Mouse (Mus musculus): Measurements from ENCODE around the gene Ttc6. TPM values are rescaled to one million over a fixed set of nuclear protein-coding genes. Genes with fewer than 3 reads are reported as not detected.
A peak's percentile ranks its signal among the peaks of the same experiment; 100 is the strongest.

The Ttc6 gene
- polyA plus RNA-seq, 1 experiment from 2014 or later, result 0.82 TPM

GRCm38 (mm10) chr12:57615137-57615536 is 51.2 kb downstream of the Ttc6 start:
- no peak for ATAC-seq (ENCODE audit: low read depth)
- Histone ChIP-seq H3K9me3 (ENCODE audit: control insufficient read depth, low read length) (no peaks in the 10 kb centered on the region), H3K4me1 (ENCODE audit: control insufficient read depth, insufficient read depth, low read length) (no peaks in the 10 kb centered on the region), H3K36me3 (ENCODE audit: control insufficient read depth, insufficient read depth, low read length) (no peaks in the 10 kb centered on the region), H3K4me3 (ENCODE audit: low read depth, low read length) (no peak overlapping the region), H3K27me3 (ENCODE audit: control insufficient read depth, insufficient read depth, low read length) (no peaks in the 10 kb centered on the region), H3K4me2 (ENCODE audit: low read depth, low read length) (no peak overlapping the region), H3K9ac (replicated peaks; ENCODE audit: low read depth, low read length) (no peak overlapping the region), H3K27ac (ENCODE audit: low read depth, low read length) (no peak overlapping the region)
- 90% methylated on average over 4 of the region's 4 CpGs for WGBS

GRCm38 (mm10) chr12:57622030-57622429 is 58.1 kb downstream of the Ttc6 start:
- no peaks in the 10 kb centered on the region for H3K4me1 ChIP-seq (ENCODE audit: control insufficient read depth, insufficient read depth, low read length)
- H3K36me3 ChIP-seq (ENCODE audit: control insufficient read depth, insufficient read depth, low read length), result no peaks in the 10 kb centered on the region
- 74% methylated on average over 5 of the region's 5 CpGs for WGBS
- no peaks in the 10 kb centered on the region for H3K27me3 ChIP-seq (ENCODE audit: control insufficient read depth, insufficient read depth, low read length)
- no peaks in the 10 kb centered on the region for H3K9me3 ChIP-seq (ENCODE audit: control insufficient read depth, low read length)
- H3K4me2 ChIP-seq (ENCODE audit: low read depth, low read length), result no peak overlapping the region
- H3K9ac ChIP-seq (replicated peaks; ENCODE audit: low read depth, low read length), result no peak overlapping the region
- no peak for ATAC-seq (ENCODE audit: low read depth)
- H3K4me3 ChIP-seq (ENCODE audit: low read depth, low read length), result no peak overlapping the region
- H3K27ac ChIP-seq (ENCODE audit: low read depth, low read length), result no peak overlapping the region

- ATAC-seq (ENCODE audit: low read depth), result no peak
- H3K27me3 ChIP-seq (ENCODE audit: control insufficient read depth, insufficient read depth, low read length), result no peaks in the 10 kb centered on the region
- no peak overlapping the region for H3K27ac ChIP-seq (ENCODE audit: low read depth, low read length)
- no peaks in the 10 kb centered on the region for H3K36me3 ChIP-seq (ENCODE audit: control insufficient read depth, insufficient read depth, low read length)
- no peak overlapping the region for H3K9ac ChIP-seq (replicated peaks; ENCODE audit: low read depth, low read length)
- no peak overlapping the region for H3K4me2 ChIP-seq (ENCODE audit: low read depth, low read length)
- H3K4me3 ChIP-seq (ENCODE audit: low read depth, low read length), result no peak overlapping the region
- H3K4me1 ChIP-seq (ENCODE audit: control insufficient read depth, insufficient read depth, low read length), result no peaks in the 10 kb centered on the region
- no peaks in the 10 kb centered on the region for H3K9me3 ChIP-seq (ENCODE audit: control insufficient read depth, low read length)
- 33% methylated on average over 7 of the region's 7 CpGs for WGBS
These were observed 59.4 kb downstream of the Ttc6 start for GRCm38 (mm10) chr12:57623264-57623663.

- no peak overlapping the region for H3K27ac ChIP-seq (ENCODE audit: low read depth, low read length)
- no peak overlapping the region for H3K4me2 ChIP-seq (ENCODE audit: low read depth, low read length)
- H3K9me3 ChIP-seq (ENCODE audit: control insufficient read depth, low read length), result no peaks in the 10 kb centered on the region
- no peak overlapping the region for H3K9ac ChIP-seq (replicated peaks; ENCODE audit: low read depth, low read length)
- WGBS, result 17% methylated on average over 4 of the region's 4 CpGs
- H3K4me1 ChIP-seq (ENCODE audit: control insufficient read depth, insufficient read depth, low read length), result no peaks in the 10 kb centered on the region
- no peak overlapping the region for H3K4me3 ChIP-seq (ENCODE audit: low read depth, low read length)
- H3K27me3 ChIP-seq (ENCODE audit: control insufficient read depth, insufficient read depth, low read length), result no peaks in the 10 kb centered on the region
- H3K36me3 ChIP-seq (ENCODE audit: control insufficient read depth, insufficient read depth, low read length), result no peaks in the 10 kb centered on the region
- no peak for ATAC-seq (ENCODE audit: low read depth)
These were observed 60.2 kb downstream of the Ttc6 start for GRCm38 (mm10) chr12:57624011-57624608.

GRCm38 (mm10) chr12:57650011-57650410 is 86.1 kb downstream of the Ttc6 start:
- Histone ChIP-seq H3K27ac (ENCODE audit: low read depth, low read length) (no peak overlapping the region), H3K36me3 (ENCODE audit: control insufficient read depth, insufficient read depth, low read length) (no peaks in the 10 kb centered on the region), H3K4me3 (ENCODE audit: low read depth, low read length) (no peak overlapping the region), H3K9ac (replicated peaks; ENCODE audit: low read depth, low read length) (no peak overlapping the region), H3K4me2 (ENCODE audit: low read depth, low read length) (no peak overlapping the region), H3K9me3 (ENCODE audit: control insufficient read depth, low read length) (no peaks in the 10 kb centered on the region), H3K27me3 (ENCODE audit: control insufficient read depth, insufficient read depth, low read length) (no peaks in the 10 kb centered on the region), H3K4me1 (ENCODE audit: control insufficient read depth, insufficient read depth, low read length) (no peaks in the 10 kb centered on the region)
- 85% methylated on average over 4 of the region's 4 CpGs for WGBS
- no peak for ATAC-seq (ENCODE audit: low read depth)

- no peak for ATAC-seq (ENCODE audit: low read depth)
- Histone ChIP-seq H3K36me3 (ENCODE audit: control insufficient read depth, insufficient read depth, low read length) (no peaks in the 10 kb centered on the region), H3K9me3 (ENCODE audit: control insufficient read depth, low read length) (no peaks in the 10 kb centered on the region), H3K9ac (replicated peaks; ENCODE audit: low read depth, low read length) (no peak overlapping the region), H3K4me1 (ENCODE audit: control insufficient read depth, insufficient read depth, low read length) (no peaks in the 10 kb centered on the region), H3K27me3 (ENCODE audit: control insufficient read depth, insufficient read depth, low read length) (no peaks in the 10 kb centered on the region), H3K4me2 (ENCODE audit: low read depth, low read length) (no peak overlapping the region), H3K27ac (ENCODE audit: low read depth, low read length) (no peak overlapping the region), H3K4me3 (ENCODE audit: low read depth, low read length) (no peak overlapping the region)
- WGBS, result 87% methylated on average over 8 of the region's 8 CpGs
These were observed 86.8 kb downstream of the Ttc6 start for GRCm38 (mm10) chr12:57650677-57651076.

- Histone ChIP-seq H3K4me1 (ENCODE audit: control insufficient read depth, insufficient read depth, low read length) (no peaks in the 10 kb centered on the region), H3K36me3 (ENCODE audit: control insufficient read depth, insufficient read depth, low read length) (no peaks in the 10 kb centered on the region), H3K4me3 (ENCODE audit: low read depth, low read length) (no peak overlapping the region), H3K9me3 (ENCODE audit: control insufficient read depth, low read length) (no peaks in the 10 kb centered on the region), H3K27ac (ENCODE audit: low read depth, low read length) (no peak overlapping the region), H3K9ac (replicated peaks; ENCODE audit: low read depth, low read length) (no peak overlapping the region), H3K4me2 (ENCODE audit: low read depth, low read length) (no peak overlapping the region), H3K27me3 (ENCODE audit: control insufficient read depth, insufficient read depth, low read length) (no peaks in the 10 kb centered on the region)
- 69% methylated on average over 10 of the region's 10 CpGs for WGBS
- no peak for ATAC-seq (ENCODE audit: low read depth)
These were observed 99.2 kb downstream of the Ttc6 start for GRCm38 (mm10) chr12:57662986-57663674.

- H3K4me2 ChIP-seq (ENCODE audit: low read depth, low read length), result no peak overlapping the region
- no peaks in the 10 kb centered on the region for H3K36me3 ChIP-seq (ENCODE audit: control insufficient read depth, insufficient read depth, low read length)
- no peaks in the 10 kb centered on the region for H3K27me3 ChIP-seq (ENCODE audit: control insufficient read depth, insufficient read depth, low read length)
- WGBS, result 85% methylated on average over 2 of the region's 2 CpGs
- ATAC-seq (ENCODE audit: low read depth), result no peak
- H3K9ac ChIP-seq (replicated peaks; ENCODE audit: low read depth, low read length), result no peak overlapping the region
- H3K9me3 ChIP-seq (ENCODE audit: control insufficient read depth, low read length), result no peaks in the 10 kb centered on the region
- H3K4me1 ChIP-seq (ENCODE audit: control insufficient read depth, insufficient read depth, low read length), result no peaks in the 10 kb centered on the region
- H3K27ac ChIP-seq (ENCODE audit: low read depth, low read length), result no peak overlapping the region
- no peak overlapping the region for H3K4me3 ChIP-seq (ENCODE audit: low read depth, low read length)
These were observed 108.5 kb downstream of the Ttc6 start for GRCm38 (mm10) chr12:57672414-57672813.

GRCm38 (mm10) chr12:57684967-57685423 is 121.1 kb downstream of the Ttc6 start:
- Histone ChIP-seq H3K9me3 (ENCODE audit: control insufficient read depth, low read length) (no peaks in the 10 kb centered on the region), H3K27me3 (ENCODE audit: control insufficient read depth, insufficient read depth, low read length) (no peaks in the 10 kb centered on the region), H3K4me2 (ENCODE audit: low read depth, low read length) (no peak overlapping the region), H3K9ac (replicated peaks; ENCODE audit: low read depth, low read length) (no peak overlapping the region), H3K27ac (ENCODE audit: low read depth, low read length) (no peak overlapping the region), H3K4me1 (ENCODE audit: control insufficient read depth, insufficient read depth, low read length) (no peaks in the 10 kb centered on the region), H3K36me3 (ENCODE audit: control insufficient read depth, insufficient read depth, low read length) (no peaks in the 10 kb centered on the region), H3K4me3 (ENCODE audit: low read depth, low read length) (no peak overlapping the region)
- WGBS, result 50% methylated on average over 9 of the region's 9 CpGs
- peak; percentile 14; the same call in 1 of the 2 replicates for ATAC-seq (ENCODE audit: low read depth)
